Mouse (Mus musculus) heart, embryonic 12.5 days (tissue): Measurements from ENCODE around the gene Bmpr1b. TPM values are rescaled to one million over a fixed set of nuclear protein-coding genes. Genes with fewer than 3 reads are reported as not detected.

Experiments used
- ATAC-seq: fragments of 200-750 bp; cut with Nextera tagmentation; 2 replicates; pipeline ENCODE4 v1.8.0; 2017; ENCODE audit warnings: moderate TSS enrichment, moderate library complexity; ENCODE audit not compliant: insufficient number of reproducible peaks, low FRiP score
- H3K27ac ChIP-seq: fragments of 300-500 bp; sonication (generic); 2 replicates; pipeline ENCODE4 v1.5.1; 2016; ENCODE audit warnings: mild to moderate bottlenecking, moderate library complexity; ENCODE audit not compliant: poor library complexity, severe bottlenecking
- H3K27me3 ChIP-seq: fragments of 300-500 bp; sonication (generic); replicated peaks from 2 replicates; pipeline ENCODE4 v1.6.1; 2016; ENCODE audit warnings: mild to moderate bottlenecking, moderate library complexity
- H3K36me3 ChIP-seq: fragments of 300-500 bp; sonication (generic); 2 replicates; pipeline ENCODE4 v1.6.1; 2016; ENCODE audit warnings: mild to moderate bottlenecking, moderate library complexity
- H3K4me1 ChIP-seq: fragments of 300-500 bp; sonication (generic); replicated peaks from 2 replicates; pipeline ENCODE4 v1.6.1; 2016; ENCODE audit warnings: mild to moderate bottlenecking
- H3K4me2 ChIP-seq: fragments of 300-500 bp; sonication (generic); 2 replicates; pipeline ENCODE4 v1.6.1; 2016; ENCODE audit warnings: mild to moderate bottlenecking, moderate library complexity
- H3K4me3 ChIP-seq: fragments of 300-500 bp; sonication (generic); 2 replicates; pipeline ENCODE4 v1.5.1; 2016; ENCODE audit warnings: mild to moderate bottlenecking
- H3K9ac ChIP-seq: fragments of 300-500 bp; sonication (generic); 2 replicates; pipeline ENCODE4 v1.6.1; 2016; ENCODE audit warnings: mild to moderate bottlenecking, moderate library complexity
- H3K9me3 ChIP-seq: fragments of 300-500 bp; sonication (generic); replicated peaks from 2 replicates; pipeline ENCODE4 v1.6.1; 2016; ENCODE audit warnings: mild to moderate bottlenecking, moderate library complexity
- WGBS: fragments of 180-500 bp; shearing (Covaris S2); methylation state at CpG from one replicate; pipeline ENCODE4 v1.1.7; 2016; 5-methylcytosine and 5-hydroxymethylcytosine counted together
- polyA plus RNA-seq: library from polyadenylated mRNA; unstranded; fragments of >200 nt; fragmentation: Nextera tagmentation; extraction: Ambion mirVana; gene quantifications from 2 replicates; pipeline ENCODE4 v1.2.1, GENCODE M21; 2016

Bmpr1b gene
- polyA plus RNA-seq, 1 experiment from 2014 or later: 1.8 TPM

GRCm38 (mm10) chr3:142114190-142114589, 55.0 kb downstream of the Bmpr1b start:
- Histone ChIP-seq H3K4me1 (peaks cover 4% of the 10 kb centered on the region), H3K27ac (no peak overlapping the region), H3K36me3 (no peaks in the 10 kb centered on the region), H3K4me3 (no peak overlapping the region), H3K27me3 (peaks cover 11% of the 10 kb centered on the region; the same call in 1 of the 2 replicates), H3K9me3 (no peaks in the 10 kb centered on the region), H3K4me2 (no peak overlapping the region), H3K9ac (no peak overlapping the region)
- WGBS: 79% methylated on average over 3 of the region's 3 CpGs
- ATAC-seq: no peak

- H3K27me3 ChIP-seq: peaks cover 11% of the 10 kb centered on the region; the same call in 1 of the 2 replicates
- H3K4me1 ChIP-seq: no peaks in the 10 kb centered on the region
- no peak overlapping the region for H3K9ac ChIP-seq
- no peaks in the 10 kb centered on the region for H3K36me3 ChIP-seq
- 73% methylated on average over 4 of the region's 4 CpGs for WGBS
- H3K4me3 ChIP-seq: no peak overlapping the region
- H3K4me2 ChIP-seq: no peak overlapping the region
- no peak overlapping the region for H3K27ac ChIP-seq
- H3K9me3 ChIP-seq: no peaks in the 10 kb centered on the region
- ATAC-seq: no peak
These were observed 56.0 kb downstream of the Bmpr1b start for GRCm38 (mm10) chr3:142113208-142113607.

GRCm38 (mm10) chr3:142106227-142106626, 63.0 kb downstream of the Bmpr1b start:
- 76% methylated on average over 6 of the region's 6 CpGs for WGBS
- ATAC-seq: no peak
- no peak overlapping the region for H3K9ac ChIP-seq
- H3K27ac ChIP-seq: no peak overlapping the region
- H3K4me2 ChIP-seq: no peak overlapping the region
- H3K9me3 ChIP-seq: no peaks in the 10 kb centered on the region
- H3K36me3 ChIP-seq: no peaks in the 10 kb centered on the region
- no peak overlapping the region for H3K4me3 ChIP-seq
- no peaks in the 10 kb centered on the region for H3K4me1 ChIP-seq
- H3K27me3 ChIP-seq: no peaks in the 10 kb centered on the region

DNA sequence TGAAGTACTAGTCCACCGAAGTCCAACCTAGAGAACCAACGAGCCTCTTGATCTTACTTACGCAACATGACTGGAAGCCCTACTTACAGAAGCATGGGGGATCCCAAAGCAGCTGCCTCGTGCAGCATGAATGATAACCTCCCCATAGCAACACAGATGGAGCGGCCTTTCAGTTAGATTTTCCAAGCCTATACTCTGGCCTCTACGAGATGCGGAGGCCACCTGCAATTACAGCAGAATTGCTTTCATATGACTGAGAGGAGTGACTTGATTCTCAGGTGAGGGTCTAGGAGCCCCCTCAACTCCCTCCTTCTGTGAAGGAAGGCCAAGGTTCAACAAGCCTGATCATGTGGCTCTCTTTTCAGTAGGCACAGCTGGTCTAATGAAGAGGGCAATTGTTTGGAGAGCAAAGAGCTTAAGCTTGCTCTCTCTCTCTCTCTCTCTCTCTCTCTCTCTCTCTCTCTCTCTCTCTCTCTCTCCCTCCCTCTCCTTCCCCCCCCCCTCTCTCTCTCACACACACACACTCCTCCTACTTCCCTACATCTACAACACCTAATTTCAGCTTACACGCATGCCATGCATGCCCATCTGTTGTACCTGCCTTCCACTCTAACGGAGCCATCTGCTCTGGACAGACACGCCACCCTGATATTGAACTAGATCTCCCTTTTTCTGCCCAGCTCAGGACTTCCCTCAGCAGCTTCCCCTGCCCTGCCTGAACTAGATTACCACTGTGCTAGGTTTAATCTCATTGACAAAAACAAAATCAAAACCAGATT, 65.0 kb downstream of the Bmpr1b start:
- Histone ChIP-seq H3K27ac (no peak overlapping the region), H3K4me2 (no peak overlapping the region), H3K9ac (no peak overlapping the region), H3K4me1 (no peaks in the 10 kb centered on the region), H3K4me3 (no peak overlapping the region), H3K36me3 (no peaks in the 10 kb centered on the region), H3K9me3 (no peaks in the 10 kb centered on the region), H3K27me3 (no peaks in the 10 kb centered on the region)
- no peak for ATAC-seq
- 88% methylated on average over 10 of the region's 10 CpGs for WGBS

- H3K4me1 ChIP-seq: no peaks in the 10 kb centered on the region
- WGBS: 81% methylated on average over 4 of the region's 4 CpGs
- H3K9ac ChIP-seq: no peak overlapping the region
- H3K27me3 ChIP-seq: no peaks in the 10 kb centered on the region
- no peak for ATAC-seq
- H3K4me2 ChIP-seq: no peak overlapping the region
- no peak overlapping the region for H3K4me3 ChIP-seq
- H3K9me3 ChIP-seq: no peaks in the 10 kb centered on the region
- H3K36me3 ChIP-seq: no peaks in the 10 kb centered on the region
- H3K27ac ChIP-seq: no peak overlapping the region
These were observed 65.6 kb downstream of the Bmpr1b start for GRCm38 (mm10) chr3:142103622-142104021.

DNA sequence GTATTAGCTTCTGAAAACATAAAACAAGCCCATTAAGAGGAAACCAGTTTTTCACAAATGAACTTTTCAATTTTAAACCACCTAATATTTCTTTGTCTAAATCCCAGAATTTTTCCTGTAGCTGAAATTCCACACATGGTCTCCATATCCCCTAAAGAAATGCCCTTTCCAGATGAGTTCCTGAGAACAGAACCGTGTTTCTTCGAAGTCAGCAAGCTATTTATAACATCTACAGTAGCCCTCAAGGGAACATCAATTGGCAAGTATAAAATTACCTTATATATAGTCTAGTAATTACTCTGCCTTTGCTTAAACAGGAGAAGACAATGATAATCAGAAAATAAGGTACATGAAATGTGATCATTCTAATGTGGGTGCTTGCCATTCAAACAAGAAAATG, 70.1 kb downstream of the Bmpr1b start:
- no peaks in the 10 kb centered on the region for H3K36me3 ChIP-seq
- no peak overlapping the region for H3K27ac ChIP-seq
- no peak overlapping the region for H3K9ac ChIP-seq
- H3K4me1 ChIP-seq: no peaks in the 10 kb centered on the region
- H3K9me3 ChIP-seq: no peaks in the 10 kb centered on the region
- no peak for ATAC-seq
- no peak overlapping the region for H3K4me2 ChIP-seq
- H3K4me3 ChIP-seq: no peak overlapping the region
- 38% methylated on average over 2 of the region's 2 CpGs for WGBS
- H3K27me3 ChIP-seq: no peaks in the 10 kb centered on the region

DNA sequence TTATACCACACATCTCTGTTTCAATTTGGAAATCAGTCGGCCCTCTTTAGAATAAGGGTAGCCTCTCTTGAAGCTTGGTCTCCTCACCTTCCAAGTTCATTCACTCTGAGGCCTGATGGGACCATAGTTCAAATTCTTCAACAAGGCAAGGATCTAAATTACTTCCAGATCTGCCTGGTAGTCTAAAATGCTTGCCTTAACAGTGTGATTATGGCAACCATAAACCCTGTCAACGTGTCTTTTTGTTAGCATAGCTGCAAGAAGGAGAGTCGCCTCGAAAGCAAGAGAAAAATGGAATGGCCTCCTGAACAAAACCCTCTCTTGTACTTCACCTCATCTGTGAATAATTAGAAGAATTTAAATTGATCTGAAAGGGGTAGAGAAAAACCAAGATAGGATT, 75.2 kb downstream of the Bmpr1b start:
- Histone ChIP-seq H3K4me2 (no peak overlapping the region), H3K9ac (no peak overlapping the region), H3K36me3 (no peaks in the 10 kb centered on the region), H3K27me3 (no peaks in the 10 kb centered on the region), H3K4me3 (no peak overlapping the region), H3K4me1 (peaks cover 3% of the 10 kb centered on the region; the same call in 1 of the 2 replicates), H3K9me3 (no peaks in the 10 kb centered on the region), H3K27ac (no peak overlapping the region)
- ATAC-seq: no peak
- 78% methylated on average over 4 of the region's 4 CpGs for WGBS

GRCm38 (mm10) chr3:142089684-142090083, 79.5 kb downstream of the Bmpr1b start:
- Histone ChIP-seq H3K4me3 (no peak overlapping the region), H3K27ac (no peak overlapping the region), H3K4me2 (no peak overlapping the region), H3K4me1 (peaks cover 3% of the 10 kb centered on the region; the same call in 1 of the 2 replicates), H3K36me3 (no peaks in the 10 kb centered on the region), H3K27me3 (no peaks in the 10 kb centered on the region), H3K9ac (no peak overlapping the region), H3K9me3 (no peaks in the 10 kb centered on the region)
- ATAC-seq: no peak
- WGBS: 76% methylated on average over 4 of the region's 4 CpGs

GRCm38 (mm10) chr3:142085938-142086337, 83.3 kb downstream of the Bmpr1b start:
- Histone ChIP-seq H3K4me1 (peaks cover 2% of the 10 kb centered on the region; the same call in 1 of the 2 replicates), H3K9me3 (no peaks in the 10 kb centered on the region), H3K4me2 (no peak overlapping the region), H3K27ac (no peak overlapping the region), H3K9ac (no peak overlapping the region), H3K27me3 (no peaks in the 10 kb centered on the region), H3K36me3 (no peaks in the 10 kb centered on the region), H3K4me3 (no peak overlapping the region)
- no peak for ATAC-seq
- WGBS: 60% methylated on average over 3 of the region's 3 CpGs

DNA sequence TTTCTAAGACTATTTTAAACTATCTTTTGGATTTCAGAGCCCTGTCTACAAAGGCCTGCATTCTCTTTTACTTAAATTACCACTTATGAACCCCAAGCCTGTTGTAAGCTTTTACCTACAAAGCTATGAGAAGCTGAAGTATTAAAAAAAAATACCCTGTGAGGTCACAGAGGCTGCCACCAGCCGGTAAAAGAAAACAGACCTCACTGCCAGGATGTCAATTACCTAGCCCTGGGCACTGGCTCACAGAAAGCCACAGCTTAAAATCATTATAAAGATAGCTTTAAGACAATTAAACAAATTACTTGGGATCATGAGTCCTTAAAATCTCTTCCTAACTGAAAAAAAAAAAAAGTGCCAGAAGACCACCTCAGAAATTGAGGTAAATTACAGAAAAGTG, 85.1 kb downstream of the Bmpr1b start:
- WGBS: 21% methylated on average over 1 of the region's 1 CpGs
- H3K9me3 ChIP-seq: no peaks in the 10 kb centered on the region
- H3K4me3 ChIP-seq: no peak overlapping the region
- no peak overlapping the region for H3K9ac ChIP-seq
- H3K36me3 ChIP-seq: no peaks in the 10 kb centered on the region
- H3K27ac ChIP-seq: no peak overlapping the region
- H3K4me2 ChIP-seq: no peak overlapping the region
- no peak for ATAC-seq
- no peaks in the 10 kb centered on the region for H3K4me1 ChIP-seq
- H3K27me3 ChIP-seq: no peaks in the 10 kb centered on the region

DNA sequence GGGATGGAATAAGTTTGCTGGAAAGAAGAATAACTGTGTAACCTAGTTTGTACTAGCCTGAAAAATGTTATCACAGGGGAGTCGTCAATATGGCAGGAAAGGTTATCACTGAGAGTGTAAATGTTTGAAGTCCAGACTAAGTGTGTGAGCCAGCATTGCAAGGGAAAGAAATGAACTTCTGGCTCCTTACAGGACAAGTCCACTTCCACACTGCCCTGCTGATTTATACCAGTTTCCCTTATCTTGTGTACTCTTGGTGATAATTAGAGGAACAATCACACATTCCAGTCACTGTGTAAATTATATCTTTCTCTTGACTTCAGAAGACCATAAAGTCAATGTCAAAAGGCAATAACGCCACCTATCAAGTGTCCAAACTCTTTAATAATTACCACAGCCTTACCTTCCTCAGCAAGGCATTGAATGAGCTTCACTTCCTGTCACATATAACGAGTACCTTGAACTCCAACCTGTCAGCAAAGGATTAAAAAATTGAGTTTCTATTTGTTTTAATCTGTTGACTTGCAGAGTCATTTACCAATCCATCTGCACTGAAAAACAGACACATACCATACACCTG, 91.4 kb downstream of the Bmpr1b start:
- WGBS: 46% methylated on average over 3 of the region's 3 CpGs
- H3K27me3 ChIP-seq: no peaks in the 10 kb centered on the region
- no peak overlapping the region for H3K27ac ChIP-seq
- no peak for ATAC-seq
- H3K4me2 ChIP-seq: no peak overlapping the region
- no peaks in the 10 kb centered on the region for H3K36me3 ChIP-seq
- no peak overlapping the region for H3K4me3 ChIP-seq
- H3K9me3 ChIP-seq: no peaks in the 10 kb centered on the region
- H3K4me1 ChIP-seq: no peaks in the 10 kb centered on the region
- no peak overlapping the region for H3K9ac ChIP-seq
